Mouse (Mus musculus) limb, embryonic 10.5 days (tissue): ENCODE results near the gene Pawr. TPM values are rescaled to one million over a fixed set of nuclear protein-coding genes. Genes with fewer than 3 reads are reported as not detected.

Source experiments
- DNase-seq: peaks from one replicate; pipeline ENCODE4 v3.0.0-alpha.2; 2017; ENCODE audit warnings: low spot score
- H3K27ac ChIP-seq: fragments of 300-500 bp; sonication (generic); 2 replicates; pipeline ENCODE4 v1.5.1; 2016; ENCODE audit warnings: mild to moderate bottlenecking
- H3K27me3 ChIP-seq: fragments of 300-500 bp; sonication (generic); 2 replicates; pipeline ENCODE4 v1.6.1; 2016; ENCODE audit warnings: low read depth, mild to moderate bottlenecking; ENCODE audit not compliant: poor library complexity, severe bottlenecking
- H3K36me3 ChIP-seq: fragments of 300-500 bp; sonication (generic); 2 replicates; pipeline ENCODE4 v1.6.1; 2016; ENCODE audit warnings: mild to moderate bottlenecking, moderate library complexity
- H3K4me1 ChIP-seq: fragments of 300-500 bp; sonication (generic); 2 replicates; pipeline ENCODE4 v1.6.1; 2016
- H3K4me3 ChIP-seq: fragments of 300-500 bp; sonication (generic); 2 replicates; pipeline ENCODE4 v1.5.1; 2016; ENCODE audit warnings: mild to moderate bottlenecking, moderate library complexity
- H3K9me3 ChIP-seq: fragments of 300-500 bp; sonication (generic); replicated peaks from 2 replicates; pipeline ENCODE4 v1.6.1; 2016; ENCODE audit warnings: mild to moderate bottlenecking
- WGBS: fragments of 180-500 bp; shearing (Covaris S2); methylation state at CpG from one replicate; pipeline ENCODE4 v1.1.7; 2016; 5-methylcytosine and 5-hydroxymethylcytosine counted together
- polyA plus RNA-seq: library from polyadenylated mRNA; unstranded; fragments of >200 nt; fragmentation: Nextera tagmentation; extraction: Ambion mirVana; gene quantifications from 2 replicates; pipeline ENCODE4 v1.2.1, GENCODE M21; 2016

The Pawr gene
- polyA plus RNA-seq, 1 experiment from 2014 or later: 4.3 TPM

- DNase-seq: no peak
- Histone ChIP-seq H3K36me3 (no peaks in the 10 kb centered on the region), H3K4me1 (no peaks in the 10 kb centered on the region), H3K9me3 (0 out of 2 replicates have a peak, but pooled peaks cover 2% of the 10 kb centered on the region), H3K4me3 (no peak overlapping the region), H3K27me3 (no peaks in the 10 kb centered on the region), H3K27ac (no peak overlapping the region)
- 94% methylated on average over 5 of the region's 5 CpGs for WGBS
Observed at GRCm38 (mm10) chr10:108366251-108366650, 34.3 kb downstream of the Pawr start.

DNA sequence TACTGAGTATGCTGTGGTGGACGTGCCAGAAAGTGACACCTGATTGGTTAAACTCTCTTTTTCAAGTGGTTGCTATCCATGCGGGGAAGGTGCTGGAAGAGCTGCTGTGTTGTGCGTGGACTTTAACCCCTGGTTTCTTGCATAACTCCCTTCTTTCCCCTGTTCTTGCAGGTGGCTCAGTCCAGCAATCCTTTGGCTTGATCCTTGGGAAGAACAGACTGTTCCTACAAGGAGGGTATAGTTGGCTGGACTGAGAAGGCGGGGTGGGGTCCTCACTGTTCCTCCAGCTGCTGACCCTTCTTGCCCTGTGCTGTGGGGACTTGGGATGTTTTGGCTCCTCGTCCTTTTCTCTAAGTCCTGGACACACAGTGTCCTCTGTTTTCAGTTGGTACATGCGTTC is 36.4 kb downstream of the Pawr start:
- no peaks in the 10 kb centered on the region for H3K36me3 ChIP-seq
- no peak overlapping the region for H3K27ac ChIP-seq
- H3K4me1 ChIP-seq: no peaks in the 10 kb centered on the region; the same call in 1 of the 2 replicates
- 84% methylated on average over 6 of the region's 6 CpGs for WGBS
- no peak overlapping the region for H3K4me3 ChIP-seq
- H3K27me3 ChIP-seq: no peaks in the 10 kb centered on the region
- 0 out of 2 replicates have a peak, but pooled peaks cover 2% of the 10 kb centered on the region for H3K9me3 ChIP-seq
- DNase-seq: no peak

DNA sequence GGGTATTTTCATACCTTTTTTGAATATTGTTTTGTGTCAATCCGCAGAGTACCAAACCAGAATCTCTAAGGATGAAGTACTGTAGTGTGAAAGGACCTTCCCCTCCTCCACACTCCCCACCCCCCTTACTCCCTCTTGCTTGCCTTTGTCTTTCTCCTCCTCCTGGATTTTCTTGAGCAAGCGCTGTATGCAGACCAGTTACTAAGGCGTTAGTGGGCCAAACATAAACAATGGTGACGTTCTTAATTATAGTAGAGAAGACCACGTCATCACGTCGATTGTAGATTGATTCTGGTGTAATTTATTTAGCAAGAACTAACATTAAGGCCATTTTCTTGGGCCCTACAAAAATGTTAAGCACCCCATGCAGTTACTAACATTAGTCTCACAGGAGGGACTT is 40.3 kb downstream of the Pawr start:
- WGBS: 70% methylated on average over 7 of the region's 7 CpGs
- no peaks in the 10 kb centered on the region; the same call in 1 of the 2 replicates for H3K4me1 ChIP-seq
- H3K36me3 ChIP-seq: no peaks in the 10 kb centered on the region
- H3K4me3 ChIP-seq: no peak overlapping the region
- H3K27me3 ChIP-seq: no peaks in the 10 kb centered on the region
- DNase-seq: no peak
- H3K27ac ChIP-seq: no peak overlapping the region
- no peaks in the 10 kb centered on the region for H3K9me3 ChIP-seq

DNA sequence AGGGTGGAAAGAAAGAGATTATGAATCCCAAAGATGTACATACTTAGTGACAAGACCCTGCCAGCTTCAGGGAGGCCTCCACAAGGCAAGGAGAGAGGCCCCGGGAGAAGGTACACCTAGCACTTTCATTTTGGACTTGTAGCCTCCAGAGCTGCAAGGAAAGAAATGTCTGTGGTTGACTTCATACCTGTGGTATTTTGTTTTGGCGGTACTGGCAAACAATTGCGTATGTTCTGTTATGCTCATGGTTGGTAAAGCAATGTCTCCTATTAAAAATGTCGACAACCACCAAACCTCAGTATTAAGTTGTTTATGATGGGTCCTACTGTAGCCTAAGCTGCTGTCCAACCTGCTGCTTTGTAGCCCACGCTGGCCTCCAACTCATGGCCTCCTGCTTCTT is 40.9 kb downstream of the Pawr start:
- Histone ChIP-seq H3K4me3 (no peak overlapping the region), H3K27ac (no peak overlapping the region), H3K27me3 (no peaks in the 10 kb centered on the region), H3K4me1 (no peaks in the 10 kb centered on the region; the same call in 1 of the 2 replicates), H3K36me3 (no peaks in the 10 kb centered on the region), H3K9me3 (no peaks in the 10 kb centered on the region)
- WGBS: 95% methylated on average over 5 of the region's 5 CpGs
- no peak for DNase-seq

GRCm38 (mm10) chr10:108375796-108376195 is 43.9 kb downstream of the Pawr start:
- Histone ChIP-seq H3K36me3 (no peaks in the 10 kb centered on the region), H3K4me3 (no peak overlapping the region), H3K27me3 (no peaks in the 10 kb centered on the region), H3K27ac (no peak overlapping the region), H3K4me1 (no peaks in the 10 kb centered on the region; the same call in 1 of the 2 replicates), H3K9me3 (no peaks in the 10 kb centered on the region)
- WGBS: 94% methylated on average over 8 of the region's 8 CpGs
- no peak for DNase-seq

- no peak overlapping the region for H3K27ac ChIP-seq
- no peak for DNase-seq
- H3K4me1 ChIP-seq: no peaks in the 10 kb centered on the region; the same call in 1 of the 2 replicates
- no peaks in the 10 kb centered on the region for H3K36me3 ChIP-seq
- WGBS: 89% methylated on average over 4 of the region's 4 CpGs
- H3K27me3 ChIP-seq: no peaks in the 10 kb centered on the region
- H3K9me3 ChIP-seq: no peaks in the 10 kb centered on the region
- no peak overlapping the region for H3K4me3 ChIP-seq
Observed at GRCm38 (mm10) chr10:108376366-108376765, 44.4 kb downstream of the Pawr start.

DNA sequence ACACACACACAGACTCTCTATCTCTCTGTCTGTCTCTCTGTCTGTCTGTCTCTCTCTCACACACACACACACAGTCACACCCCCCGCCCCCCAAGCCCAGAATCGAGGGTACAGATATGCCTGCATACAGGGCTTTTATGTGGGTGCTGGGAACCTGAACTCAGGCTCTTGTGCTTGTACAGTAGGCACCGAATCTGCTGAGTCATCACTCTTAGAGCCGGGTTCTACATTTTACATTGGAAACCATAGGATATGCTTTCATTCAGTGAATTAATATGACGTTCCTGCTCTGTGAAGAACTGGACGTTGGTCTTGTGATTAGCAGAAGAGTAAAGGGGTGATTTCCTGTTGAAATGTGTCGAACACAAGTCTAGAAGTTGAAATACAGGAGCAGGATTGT is 45.4 kb downstream of the Pawr start:
- Histone ChIP-seq H3K27me3 (no peaks in the 10 kb centered on the region), H3K4me3 (no peak overlapping the region), H3K4me1 (no peaks in the 10 kb centered on the region; the same call in 1 of the 2 replicates), H3K9me3 (no peaks in the 10 kb centered on the region), H3K36me3 (no peaks in the 10 kb centered on the region), H3K27ac (no peak overlapping the region)
- no peak for DNase-seq
- WGBS: 94% methylated on average over 7 of the region's 7 CpGs

DNA sequence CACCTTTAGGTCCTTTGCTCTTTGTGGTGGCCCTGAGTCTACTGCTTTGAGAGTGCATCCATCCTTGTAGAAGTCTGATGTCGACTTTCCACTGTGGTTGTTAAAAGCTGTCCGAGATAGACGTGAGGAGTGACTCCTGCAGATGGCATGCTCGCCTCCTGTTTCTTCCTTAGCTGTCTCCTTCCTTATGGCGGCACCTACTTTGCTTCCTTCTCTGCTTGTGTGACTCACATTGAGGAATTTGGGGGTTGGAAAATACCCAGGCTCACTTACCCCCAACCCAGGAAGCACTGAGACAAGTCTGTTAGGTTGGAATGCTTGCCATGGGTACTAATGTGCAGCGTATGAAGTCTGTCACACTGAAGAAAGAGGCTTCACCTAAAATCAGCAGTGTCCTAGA is 46.1 kb downstream of the Pawr start:
- no peaks in the 10 kb centered on the region for H3K27me3 ChIP-seq
- H3K36me3 ChIP-seq: no peaks in the 10 kb centered on the region
- H3K27ac ChIP-seq: no peak overlapping the region
- no peak overlapping the region for H3K4me3 ChIP-seq
- H3K9me3 ChIP-seq: no peaks in the 10 kb centered on the region
- no peaks in the 10 kb centered on the region; the same call in 1 of the 2 replicates for H3K4me1 ChIP-seq
- 90% methylated on average over 6 of the region's 6 CpGs for WGBS
- no peak for DNase-seq

GRCm38 (mm10) chr10:108378479-108378878 is 46.6 kb downstream of the Pawr start:
- H3K27ac ChIP-seq: no peak overlapping the region
- WGBS: 95% methylated on average over 5 of the region's 5 CpGs

GRCm38 (mm10) chr10:108380715-108381114 is 48.8 kb downstream of the Pawr start:
- H3K36me3 ChIP-seq: no peaks in the 10 kb centered on the region
- peaks cover 9% of the 10 kb centered on the region for H3K4me1 ChIP-seq
- H3K27ac ChIP-seq: no peak overlapping the region
- no peak for DNase-seq
- 91% methylated on average over 10 of the region's 10 CpGs for WGBS
- H3K9me3 ChIP-seq: no peaks in the 10 kb centered on the region
- H3K4me3 ChIP-seq: no peak overlapping the region
- H3K27me3 ChIP-seq: no peaks in the 10 kb centered on the region

More at GRCm38 (mm10) chr10:108378479-108378878, 46.6 kb downstream of the Pawr start:
- no peak for DNase-seq
- no peaks in the 10 kb centered on the region for H3K27me3 ChIP-seq
- H3K36me3 ChIP-seq: no peaks in the 10 kb centered on the region
- no peaks in the 10 kb centered on the region; the same call in 1 of the 2 replicates for H3K4me1 ChIP-seq
- H3K4me3 ChIP-seq: no peak overlapping the region
- H3K9me3 ChIP-seq: no peaks in the 10 kb centered on the region

- H3K4me3 ChIP-seq: no peak overlapping the region
- H3K27ac ChIP-seq: no peak overlapping the region
Observed at GRCm38 (mm10) chr10:108384153-108384769, 52.3 kb downstream of the Pawr start.

GRCm38 (mm10) chr10:108385480-108385955 is 53.6 kb downstream of the Pawr start:
- WGBS: 37% methylated on average over 5 of the region's 5 CpGs
- no peak overlapping the region for H3K4me3 ChIP-seq
- DNase-seq: no peak

More at GRCm38 (mm10) chr10:108384153-108384769, 52.3 kb downstream of the Pawr start:
- DNase-seq: no peak
- H3K36me3 ChIP-seq: no peaks in the 10 kb centered on the region
- WGBS: 87% methylated on average over 9 of the region's 9 CpGs
- no peaks in the 10 kb centered on the region for H3K9me3 ChIP-seq
- no peaks in the 10 kb centered on the region for H3K27me3 ChIP-seq
- H3K4me1 ChIP-seq: peaks cover 24% of the 10 kb centered on the region

GRCm38 (mm10) chr10:108388410-108388915 is 56.5 kb downstream of the Pawr start:
- no peak for DNase-seq
- no peaks in the 10 kb centered on the region for H3K36me3 ChIP-seq
- peaks cover 33% of the 10 kb centered on the region for H3K4me1 ChIP-seq
- WGBS: 88% methylated on average over 8 of the region's 8 CpGs
- no peaks in the 10 kb centered on the region for H3K27me3 ChIP-seq
- no peak overlapping the region for H3K4me3 ChIP-seq
- H3K27ac ChIP-seq: no peak overlapping the region
- no peaks in the 10 kb centered on the region for H3K9me3 ChIP-seq

More at GRCm38 (mm10) chr10:108385480-108385955, 53.6 kb downstream of the Pawr start:
- Histone ChIP-seq H3K9me3 (no peaks in the 10 kb centered on the region), H3K4me1 (peaks cover 33% of the 10 kb centered on the region), H3K27me3 (no peaks in the 10 kb centered on the region), H3K27ac (peak overlapping the region; percentile 65), H3K36me3 (no peaks in the 10 kb centered on the region)
